Mouse (Mus musculus): ENCODE measurements around the gene Snx6. TPM values are rescaled to one million over a fixed set of nuclear protein-coding genes. Genes with fewer than 3 reads are reported as not detected.
"Not testable (repeated sequence)": the region's sequence is repeated elsewhere in the genome, so short reads cannot be mapped to it uniquely, and the experiment has no call there.

Gene Snx6
- 10 to 100 TPM; 41.7 to 53.5 (median 47.1) TPM for total RNA-seq (2022)

- DNase-seq (ENCODE audit: low spot score in 2 of 2): peak; percentile 60 to 74
These were observed at the start of gene Snx6 for GRCm38 (mm10) chr12:54795153-54795998. Snx6 (minus strand) TSS chr12:54795703.

GRCm38 (mm10) chr12:54844415-54844814 lies 48.9 kb upstream of the Snx6 start:
- no peak for DNase-seq (ENCODE audit: low spot score in 2 of 2)

- no peak for DNase-seq (ENCODE audit: low spot score in 2 of 2)
These were observed 46.1 kb upstream of the Snx6 start for GRCm38 (mm10) chr12:54841576-54841975.

GRCm38 (mm10) chr12:54839815-54840214 lies 44.3 kb upstream of the Snx6 start:
- DNase-seq (ENCODE audit: low spot score in 2 of 2): no peak

GRCm38 (mm10) chr12:54838931-54839330 lies 43.4 kb upstream of the Snx6 start:
- DNase-seq (ENCODE audit: low spot score in 2 of 2): no peak

- no peak for DNase-seq (ENCODE audit: low spot score in 2 of 2)
These were observed 40.4 kb upstream of the Snx6 start for GRCm38 (mm10) chr12:54835608-54836570.

GRCm38 (mm10) chr12:54834925-54835447 lies 39.5 kb upstream of the Snx6 start:
- DNase-seq (ENCODE audit: low spot score in 2 of 2): peak; percentile 59 to 69

GRCm38 (mm10) chr12:54833856-54834399 lies 38.4 kb upstream of the Snx6 start:
- DNase-seq (ENCODE audit: low spot score in 2 of 2): no peak

GRCm38 (mm10) chr12:54831927-54832326 lies 36.4 kb upstream of the Snx6 start:
- DNase-seq (ENCODE audit: low spot score in 2 of 2): not testable (repeated sequence)

GRCm38 (mm10) chr12:54830574-54830973 lies 35.1 kb upstream of the Snx6 start:
- DNase-seq (ENCODE audit: low spot score in 2 of 2): peak; percentile 50 to 83

- DNase-seq (ENCODE audit: low spot score in 2 of 2): no peak
These were observed 34.4 kb upstream of the Snx6 start for GRCm38 (mm10) chr12:54829876-54830275.

GRCm38 (mm10) chr12:54828043-54828442 lies 32.5 kb upstream of the Snx6 start:
- DNase-seq (ENCODE audit: low spot score in 2 of 2): no peak

- DNase-seq (ENCODE audit: low spot score in 2 of 2): no peak
These were observed 29.7 kb upstream of the Snx6 start for GRCm38 (mm10) chr12:54825202-54825601.

GRCm38 (mm10) chr12:54822836-54823426 lies 27.4 kb upstream of the Snx6 start:
- peak; percentile 57 to 76 for DNase-seq (ENCODE audit: low spot score in 2 of 2)

- DNase-seq (ENCODE audit: low spot score in 2 of 2): no peak
These were observed 25.2 kb upstream of the Snx6 start for GRCm38 (mm10) chr12:54820684-54821161.

GRCm38 (mm10) chr12:54819181-54819935 lies 23.9 kb upstream of the Snx6 start:
- DNase-seq (ENCODE audit: low spot score in 2 of 2): no peak

GRCm38 (mm10) chr12:54810142-54810541 lies 14.6 kb upstream of the Snx6 start:
- DNase-seq (ENCODE audit: low spot score in 2 of 2): no peak

- DNase-seq (ENCODE audit: low spot score in 2 of 2): no peak
These were observed 12.0 kb upstream of the Snx6 start for GRCm38 (mm10) chr12:54807481-54807880.

GRCm38 (mm10) chr12:54806131-54806530 lies 10.6 kb upstream of the Snx6 start:
- DNase-seq (ENCODE audit: low spot score in 2 of 2): no peak

Data from layer of hippocampus, adult 8-10 months (tissue).